Mouse (Mus musculus): Measurements from ENCODE around the gene Mcur1.

Mcur1 gene

DNA sequence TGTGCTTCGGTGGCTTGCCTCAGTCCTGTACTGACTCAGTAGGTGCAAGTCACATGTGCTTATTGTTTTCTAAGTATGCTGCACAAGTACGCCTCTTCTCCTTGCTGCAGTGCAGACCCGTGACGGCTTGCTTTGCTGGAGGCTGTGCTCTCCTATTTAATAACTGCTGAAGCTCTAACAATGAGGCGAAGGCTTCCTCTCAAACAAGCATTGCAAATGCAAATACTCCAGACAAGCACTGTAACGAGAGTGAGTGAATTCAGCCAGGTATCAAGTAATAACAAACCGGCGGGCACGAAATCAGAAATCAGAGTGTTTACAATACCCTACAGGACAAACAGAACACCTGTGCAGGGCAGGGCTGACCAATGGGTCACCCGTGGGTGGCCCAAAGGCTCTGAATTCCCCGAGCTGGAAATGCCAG is 66.9 kb downstream of the Mcur1 start:
- DNase-seq (ENCODE audit: low read depth in 1 of 2, low spot score in 2 of 2): no peak

All from monocyte, adult 2 months (primary cell).